Mouse (Mus musculus) forebrain, embryonic 15.5 days (tissue): ENCODE data around the gene Angel1. TPM values are rescaled to one million over a fixed set of nuclear protein-coding genes. Genes with fewer than 3 reads are reported as not detected.
A peak's percentile ranks its signal among the peaks of the same experiment; 100 is the strongest.

Experiments used
- ATAC-seq: fragments of 200-750 bp; cut with Nextera tagmentation; replicated peaks from 2 replicates; pipeline ENCODE4 v1.8.0; 2017; ENCODE audit warnings: mild to moderate bottlenecking, moderate TSS enrichment, moderate library complexity
- H3K27ac ChIP-seq: fragments of 300-500 bp; sonication (generic); replicated peaks from 2 replicates; pipeline ENCODE4 v1.5.1; 2015; ENCODE audit warnings: mild to moderate bottlenecking, inconsistent platforms
- H3K27me3 ChIP-seq: fragments of 300-500 bp; sonication (generic); 2 replicates; pipeline ENCODE4 v1.6.1; 2015; ENCODE audit warnings: inconsistent platforms
- H3K36me3 ChIP-seq: fragments of 300-500 bp; sonication (generic); 2 replicates; pipeline ENCODE4 v1.6.1; 2015; ENCODE audit warnings: mild to moderate bottlenecking, inconsistent platforms
- H3K4me1 ChIP-seq: fragments of 300-500 bp; sonication (generic); 2 replicates; pipeline ENCODE4 v1.6.1; 2015; ENCODE audit warnings: inconsistent platforms
- H3K4me2 ChIP-seq: fragments of 300-500 bp; sonication (generic); replicated peaks from 2 replicates; pipeline ENCODE4 v1.6.1; 2015; ENCODE audit warnings: mild to moderate bottlenecking, inconsistent platforms
- H3K4me3 ChIP-seq: fragments of 300-500 bp; sonication (generic); 2 replicates; pipeline ENCODE4 v1.5.1; 2015; ENCODE audit warnings: mild to moderate bottlenecking, inconsistent platforms
- H3K9ac ChIP-seq: fragments of 300-500 bp; sonication (generic); replicated peaks from 2 replicates; pipeline ENCODE4 v1.6.1; 2015; ENCODE audit warnings: mild to moderate bottlenecking, inconsistent platforms
- H3K9me3 ChIP-seq: fragments of 300-500 bp; sonication (generic); 2 replicates; pipeline ENCODE4 v1.6.1; 2016; ENCODE audit warnings: inconsistent platforms
- WGBS: fragments of 180-500 bp; shearing (Covaris S2); methylation state at CpG from one replicate; pipeline ENCODE4 v1.1.7; 2015; ENCODE audit warnings: mixed read lengths; 5-methylcytosine and 5-hydroxymethylcytosine counted together
- polyA plus RNA-seq: library from polyadenylated mRNA; unstranded; fragments of >200 nt; fragmentation: Nextera tagmentation; extraction: Ambion mirVana; gene quantifications from 2 replicates; pipeline ENCODE4 v1.2.1, GENCODE M21; 2015

Gene Angel1
- polyA plus RNA-seq, 1 experiment from 2014 or later = 10.7 TPM

- no peaks in the 10 kb centered on the region for H3K36me3 ChIP-seq
- H3K9me3 ChIP-seq = no peaks in the 10 kb centered on the region
- H3K4me3 ChIP-seq = no peak overlapping the region
- no peak overlapping the region for H3K4me2 ChIP-seq
- ATAC-seq = no peak
- 82% methylated on average over 13 of the region's 13 CpGs for WGBS
- no peak overlapping the region for H3K27ac ChIP-seq
- no peaks in the 10 kb centered on the region for H3K27me3 ChIP-seq
- H3K9ac ChIP-seq = no peak overlapping the region
- H3K4me1 ChIP-seq = no peaks in the 10 kb centered on the region
These were observed 34.8 kb upstream of the Angel1 start for GRCm38 (mm10) chr12:86761036-86761435.

- no peaks in the 10 kb centered on the region for H3K36me3 ChIP-seq
- H3K4me2 ChIP-seq = no peak within 1 kb of the TSS
- 88% methylated on average over 8 of the region's 8 CpGs for WGBS
- ATAC-seq = no peak
- no peaks in the 10 kb centered on the region for H3K27me3 ChIP-seq
- H3K9ac ChIP-seq = no peak within 1 kb of the TSS
- H3K4me1 ChIP-seq = no peaks in the 10 kb centered on the region
- no peaks in the 10 kb centered on the region for H3K9me3 ChIP-seq
- H3K4me3 ChIP-seq = no peak within 1 kb of the TSS
- H3K27ac ChIP-seq = no peak within 1 kb of the TSS
These were observed 8.1 kb upstream of the Angel1 start, which contains the start of gene Lrrc74a for GRCm38 (mm10) chr12:86734319-86734810. TSS of gene Lrrc74a (plus strand) at chr12:86734369.

GRCm38 (mm10) chr12:86725706-86726105 lies 554 bp downstream of the Angel1 start:
- WGBS = under 1% methylated on average over 19 of the region's 19 CpGs
- H3K4me2 ChIP-seq = peak overlapping the region; percentile 79

GRCm38 (mm10) chr12:86724300-86724699 lies 2.0 kb downstream of the Angel1 start:
- H3K4me3 ChIP-seq = no peak overlapping the region
- peak overlapping the region; percentile 21; the same call in 1 of the 2 replicates for H3K27ac ChIP-seq
- H3K9ac ChIP-seq = no peak overlapping the region
- WGBS = 67% methylated on average over 2 of the region's 2 CpGs
- H3K36me3 ChIP-seq = no peaks in the 10 kb centered on the region
- H3K27me3 ChIP-seq = no peaks in the 10 kb centered on the region
- no peak overlapping the region for H3K4me2 ChIP-seq
- no peak for ATAC-seq
- H3K9me3 ChIP-seq = no peaks in the 10 kb centered on the region
- H3K4me1 ChIP-seq = peaks cover 17% of the 10 kb centered on the region

More at GRCm38 (mm10) chr12:86725706-86726105, 554 bp downstream of the Angel1 start:
- Histone ChIP-seq H3K4me1 (peaks cover 17% of the 10 kb centered on the region), H3K36me3 (no peaks in the 10 kb centered on the region), H3K4me3 (peak overlapping the region; percentile 68), H3K9me3 (no peaks in the 10 kb centered on the region), H3K9ac (peak overlapping the region; percentile 55), H3K27me3 (no peaks in the 10 kb centered on the region), H3K27ac (peak overlapping the region; percentile 76)
- ATAC-seq = peak; percentile 45

GRCm38 (mm10) chr12:86721453-86721852 lies 4.8 kb downstream of the Angel1 start:
- ATAC-seq = no peak
- WGBS = 73% methylated on average over 5 of the region's 5 CpGs
- Histone ChIP-seq H3K4me2 (no peak overlapping the region), H3K36me3 (no peaks in the 10 kb centered on the region), H3K27ac (no peak overlapping the region), H3K4me3 (no peak overlapping the region), H3K4me1 (peaks cover 20% of the 10 kb centered on the region), H3K9ac (no peak overlapping the region), H3K9me3 (no peaks in the 10 kb centered on the region), H3K27me3 (no peaks in the 10 kb centered on the region)

- Histone ChIP-seq H3K9me3 (no peaks in the 10 kb centered on the region), H3K9ac (no peak overlapping the region), H3K4me1 (peaks cover 13% of the 10 kb centered on the region), H3K4me3 (no peak overlapping the region), H3K27me3 (no peaks in the 10 kb centered on the region), H3K36me3 (no peaks in the 10 kb centered on the region), H3K27ac (no peak overlapping the region), H3K4me2 (no peak overlapping the region)
- no peak for ATAC-seq
- 83% methylated on average over 18 of the region's 18 CpGs for WGBS
These were observed 6.2 kb downstream of the Angel1 start for GRCm38 (mm10) chr12:86719961-86720639.

GRCm38 (mm10) chr12:86716962-86717361 lies 9.3 kb downstream of the Angel1 start:
- H3K9ac ChIP-seq = no peak overlapping the region
- H3K4me3 ChIP-seq = no peak overlapping the region
- H3K27me3 ChIP-seq = no peaks in the 10 kb centered on the region
- no peak overlapping the region for H3K4me2 ChIP-seq
- no peak for ATAC-seq
- H3K4me1 ChIP-seq = peaks cover 3% of the 10 kb centered on the region
- H3K36me3 ChIP-seq = no peaks in the 10 kb centered on the region
- WGBS = 91% methylated on average over 11 of the region's 11 CpGs
- H3K27ac ChIP-seq = no peak overlapping the region
- no peaks in the 10 kb centered on the region for H3K9me3 ChIP-seq

- ATAC-seq = no peak
- Histone ChIP-seq H3K4me3 (no peak overlapping the region), H3K27ac (no peak overlapping the region), H3K36me3 (no peaks in the 10 kb centered on the region), H3K4me1 (peaks cover 3% of the 10 kb centered on the region; the same call in 1 of the 2 replicates), H3K9me3 (no peaks in the 10 kb centered on the region), H3K9ac (no peak overlapping the region), H3K4me2 (no peak overlapping the region), H3K27me3 (no peaks in the 10 kb centered on the region)
- WGBS = 50% methylated on average over 5 of the region's 5 CpGs
These were observed 10.9 kb downstream of the Angel1 start for GRCm38 (mm10) chr12:86715401-86715800.

GRCm38 (mm10) chr12:86714026-86714425 lies 12.2 kb downstream of the Angel1 start:
- peaks cover under 1% of the 10 kb centered on the region; the same call in 1 of the 2 replicates for H3K4me1 ChIP-seq
- H3K27me3 ChIP-seq = no peaks in the 10 kb centered on the region
- no peaks in the 10 kb centered on the region for H3K9me3 ChIP-seq
- 74% methylated on average over 5 of the region's 5 CpGs for WGBS
- H3K9ac ChIP-seq = no peak overlapping the region
- no peak for ATAC-seq
- no peak overlapping the region for H3K4me3 ChIP-seq
- H3K27ac ChIP-seq = no peak overlapping the region
- no peak overlapping the region for H3K4me2 ChIP-seq
- no peaks in the 10 kb centered on the region for H3K36me3 ChIP-seq

- Histone ChIP-seq H3K9me3 (no peaks in the 10 kb centered on the region), H3K4me1 (peaks cover 2% of the 10 kb centered on the region; the same call in 1 of the 2 replicates), H3K36me3 (no peaks in the 10 kb centered on the region; the same call in 1 of the 2 replicates), H3K4me2 (no peak overlapping the region), H3K27ac (no peak overlapping the region), H3K27me3 (no peaks in the 10 kb centered on the region), H3K4me3 (no peak overlapping the region), H3K9ac (no peak overlapping the region)
- no peak for ATAC-seq
- 76% methylated on average over 5 of the region's 5 CpGs for WGBS
These were observed 20.4 kb downstream of the Angel1 start for GRCm38 (mm10) chr12:86705843-86706242.

GRCm38 (mm10) chr12:86702690-86703089 lies 23.6 kb downstream of the Angel1 start:
- H3K4me2 ChIP-seq = no peak overlapping the region
- no peak overlapping the region for H3K4me3 ChIP-seq
- peaks cover 2% of the 10 kb centered on the region; the same call in 1 of the 2 replicates for H3K36me3 ChIP-seq
- H3K9ac ChIP-seq = no peak overlapping the region
- WGBS = 78% methylated on average over 3 of the region's 3 CpGs
- H3K27me3 ChIP-seq = no peaks in the 10 kb centered on the region
- no peak overlapping the region for H3K27ac ChIP-seq
- ATAC-seq = no peak
- no peaks in the 10 kb centered on the region for H3K9me3 ChIP-seq
- peaks cover 22% of the 10 kb centered on the region for H3K4me1 ChIP-seq

- Histone ChIP-seq H3K9ac (no peak overlapping the region), H3K36me3 (peaks cover 14% of the 10 kb centered on the region), H3K9me3 (no peaks in the 10 kb centered on the region), H3K4me2 (no peak overlapping the region), H3K27ac (peak overlapping the region; percentile 92), H3K4me3 (no peak overlapping the region), H3K4me1 (peaks cover 22% of the 10 kb centered on the region), H3K27me3 (no peaks in the 10 kb centered on the region)
- 82% methylated on average over 4 of the region's 4 CpGs for WGBS
- ATAC-seq = no peak
These were observed 24.8 kb downstream of the Angel1 start for GRCm38 (mm10) chr12:86701491-86701890.
